Mouse (Mus musculus): ENCODE results near the gene Wdr31.
"Not testable (repeated sequence)": the region's sequence is repeated elsewhere in the genome, so short reads cannot be mapped to it uniquely, and the experiment has no call there.

The Wdr31 gene

DNA sequence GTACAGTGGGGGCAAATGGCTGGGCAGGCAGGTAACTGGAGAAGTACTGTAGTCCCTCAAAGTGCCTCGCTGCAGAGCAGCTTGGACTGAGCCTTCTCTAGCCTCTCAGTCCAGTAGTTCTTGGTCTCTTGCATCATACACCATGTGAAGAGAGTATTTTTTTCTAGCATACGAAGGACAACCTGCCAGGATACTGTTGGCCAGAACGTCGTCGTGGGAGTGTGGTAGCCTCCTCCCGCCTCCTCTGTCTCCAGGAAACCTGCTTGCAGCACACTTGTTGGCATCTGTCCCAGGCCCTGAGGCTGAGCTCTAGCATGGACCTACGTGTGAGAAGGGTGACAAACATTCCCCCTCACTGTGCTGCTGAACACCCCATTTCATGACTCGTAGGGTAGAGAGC lies 26.1 kb upstream of the Wdr31 start:
- in situ Hi-C loops (cut with MboI, MseI), result no loop called here

- in situ Hi-C loops (cut with MboI, MseI), result no loop called here
Observed at GRCm38 (mm10) chr4:62495946-62496345, 25.2 kb upstream of the Wdr31 start.

- in situ Hi-C loops (cut with MboI, MseI), result no loop called here
Observed at GRCm38 (mm10) chr4:62494230-62494629, 23.5 kb upstream of the Wdr31 start.

- in situ Hi-C loops (cut with MboI, MseI), result no loop called here
Observed at GRCm38 (mm10) chr4:62492682-62493081, 22.0 kb upstream of the Wdr31 start.

GRCm38 (mm10) chr4:62487914-62488313 lies 17.2 kb upstream of the Wdr31 start:
- in situ Hi-C loops (cut with MboI, MseI), result no loop called here

DNA sequence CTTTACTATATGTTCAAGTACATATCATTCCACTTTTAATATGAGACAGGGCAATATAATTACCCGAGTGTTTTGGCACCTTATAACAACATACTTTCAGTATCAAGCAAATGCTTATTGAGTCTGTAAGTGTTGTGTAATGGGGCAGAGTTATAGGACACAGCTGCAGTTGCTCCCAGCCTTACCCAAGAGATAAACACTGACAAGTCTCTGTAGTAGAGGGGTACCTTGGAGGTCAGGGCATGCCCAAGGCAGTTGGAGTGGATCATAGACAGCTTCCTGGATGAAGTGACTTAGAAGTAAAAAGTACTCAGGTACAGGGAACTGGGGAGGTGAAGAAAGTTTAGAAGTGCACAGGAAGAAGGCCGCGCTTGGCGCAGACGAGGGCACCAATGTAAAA lies 16.5 kb upstream of the Wdr31 start:
- in situ Hi-C loops (cut with MboI, MseI), result no loop called here

DNA sequence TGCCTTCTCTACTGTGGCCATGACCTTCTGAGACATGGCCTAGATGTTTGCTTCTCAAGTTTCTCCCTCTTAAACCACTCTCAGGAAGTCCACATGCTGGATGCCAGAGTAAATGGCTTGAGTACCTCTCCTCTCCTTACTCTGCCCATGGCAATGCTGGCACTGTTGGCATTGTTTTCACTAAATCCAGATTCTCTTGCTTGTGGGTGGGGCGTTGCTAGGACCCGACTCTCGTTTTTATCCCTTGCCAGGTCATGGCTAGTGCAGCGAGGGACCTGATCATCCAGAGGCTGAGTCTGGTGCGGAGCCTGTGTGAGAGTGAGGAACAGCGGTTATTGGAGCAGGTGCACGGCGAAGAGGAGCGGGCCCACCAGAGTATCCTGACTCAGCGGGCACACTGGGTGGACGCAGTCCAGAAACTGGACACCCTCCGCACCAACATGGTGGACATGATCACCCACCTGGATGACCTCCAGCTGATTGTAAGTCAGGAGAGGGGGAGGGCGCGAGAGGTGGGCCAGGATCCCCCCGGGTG lies 15.5 kb upstream of the Wdr31 start:
- in situ Hi-C loops (cut with MboI, MseI), result no loop called here

- in situ Hi-C loops (cut with MboI, MseI), result no loop called here
Observed at GRCm38 (mm10) chr4:62485450-62486161, 14.9 kb upstream of the Wdr31 start.

DNA sequence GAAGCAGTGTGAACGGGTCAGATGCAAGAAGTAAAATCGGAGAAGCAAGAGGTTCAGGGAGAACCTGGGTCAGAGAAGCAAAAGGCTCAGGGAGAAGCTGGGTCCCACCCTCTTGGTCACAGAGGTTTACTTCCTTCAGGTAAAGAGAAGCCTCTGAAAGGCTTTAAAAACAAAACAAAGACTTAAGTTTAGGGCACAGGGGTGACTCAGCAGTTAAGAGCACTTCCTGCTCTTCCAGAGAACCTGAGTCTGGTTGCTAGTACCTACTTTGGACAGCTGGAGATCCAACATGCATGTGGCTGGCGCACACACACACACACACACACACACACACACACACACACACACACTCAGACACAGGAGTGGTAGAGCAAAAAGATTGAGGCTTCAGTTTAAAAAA lies 14.2 kb upstream of the Wdr31 start:
- in situ Hi-C loops (cut with MboI, MseI), result no loop called here

- in situ Hi-C loops (cut with MboI, MseI), result no loop called here
Observed at GRCm38 (mm10) chr4:62480709-62481605, 10.3 kb upstream of the Wdr31 start.

- in situ Hi-C loops (cut with MboI, MseI), result no loop called here
Observed at GRCm38 (mm10) chr4:62479937-62480708, 9.4 kb upstream of the Wdr31 start, which contains the start of gene Bspry. Gene Bspry, plus strand, starts transcription at chr4:62480053.

- in situ Hi-C loops (cut with MboI, MseI), result not testable (repeated sequence)
Observed at GRCm38 (mm10) chr4:62479593-62479936, 8.9 kb upstream of the Wdr31 start.

DNA sequence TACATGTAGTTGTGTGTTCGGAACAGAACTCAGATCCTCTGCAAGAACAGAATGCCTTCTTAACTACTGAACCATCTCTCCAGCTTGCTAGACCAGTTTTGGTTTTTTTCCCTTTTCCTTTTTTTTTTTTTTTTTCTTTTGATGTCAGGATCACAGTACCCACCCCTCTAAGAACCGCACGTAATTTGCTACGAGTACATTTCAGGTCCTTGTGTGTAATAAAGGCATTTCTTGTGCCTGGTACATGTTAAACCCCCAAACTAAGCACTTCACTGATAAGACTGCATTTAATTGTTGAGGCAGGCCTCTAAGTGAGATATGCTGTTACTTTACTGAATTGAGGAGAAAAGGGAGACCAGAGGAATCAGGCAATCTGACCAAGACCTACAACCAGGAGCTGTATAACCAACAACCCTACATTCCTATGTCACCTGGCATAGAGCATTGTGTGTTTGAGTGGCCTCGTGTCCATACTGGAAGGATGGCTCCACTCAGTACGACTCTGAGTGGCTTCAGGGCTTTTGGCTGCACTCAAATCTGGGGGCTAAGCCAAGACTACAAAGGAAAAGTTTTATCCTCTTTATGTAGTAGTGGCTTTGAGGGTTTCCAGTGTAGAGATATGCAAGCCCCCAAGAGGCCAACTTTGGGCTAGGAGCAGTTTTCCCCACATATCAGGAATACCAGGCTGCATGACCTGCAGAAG lies 7.0 kb upstream of the Wdr31 start:
- in situ Hi-C loops (cut with MboI, MseI), result no loop called here

GRCm38 (mm10) chr4:62475793-62476192 lies 5.1 kb upstream of the Wdr31 start:
- in situ Hi-C loops (cut with MboI, MseI), result no loop called here

DNA sequence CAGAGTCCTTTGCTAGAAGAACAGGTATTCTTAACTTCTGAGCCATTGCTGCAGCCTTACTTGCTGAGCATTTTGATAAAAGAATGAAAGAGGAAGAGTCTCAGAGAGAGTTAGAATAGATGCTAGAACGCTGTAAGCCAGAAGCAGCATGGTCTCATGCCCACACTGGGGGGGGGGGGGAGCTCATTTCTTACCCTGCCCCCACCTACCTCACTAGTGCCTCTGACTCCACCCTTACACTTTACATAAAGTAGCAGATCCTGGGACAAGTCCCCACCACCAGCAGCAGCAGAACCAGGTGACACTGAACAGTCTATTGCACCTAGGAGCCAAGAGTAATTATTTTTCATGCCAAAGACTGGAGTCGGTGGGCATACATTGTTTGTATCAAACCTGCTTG lies 4.4 kb upstream of the Wdr31 start:
- in situ Hi-C loops (cut with MboI, MseI), result no loop called here

- in situ Hi-C loops (cut with MboI, MseI), result loop anchor here (5.0 kb wide), 1 partner anchor 40 kb away; no protein-coding TSS in a partner anchor
Observed at GRCm38 (mm10) chr4:62472071-62472470, 1.4 kb upstream of the Wdr31 start.

DNA sequence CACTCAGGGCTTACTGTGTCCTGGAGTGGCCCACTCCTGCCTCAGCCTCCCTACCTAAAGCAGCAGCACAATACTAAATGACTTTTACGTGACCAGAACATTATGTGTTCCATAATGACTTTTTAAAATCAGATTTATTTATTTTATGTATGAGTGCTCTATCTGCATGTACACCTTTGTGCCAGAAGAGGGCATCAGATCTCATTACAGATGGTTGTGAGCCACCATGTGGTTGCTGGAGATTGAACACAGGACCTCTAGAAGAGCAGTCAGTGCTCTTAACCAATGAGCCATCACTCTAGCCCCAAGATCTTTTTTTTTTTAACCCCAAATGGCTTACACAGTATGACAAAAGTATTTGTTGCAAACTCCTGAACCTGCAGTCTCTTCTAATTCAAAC lies 2.5 kb downstream of the Wdr31 start:
- in situ Hi-C loops (cut with MboI, MseI), result no loop called here

DNA sequence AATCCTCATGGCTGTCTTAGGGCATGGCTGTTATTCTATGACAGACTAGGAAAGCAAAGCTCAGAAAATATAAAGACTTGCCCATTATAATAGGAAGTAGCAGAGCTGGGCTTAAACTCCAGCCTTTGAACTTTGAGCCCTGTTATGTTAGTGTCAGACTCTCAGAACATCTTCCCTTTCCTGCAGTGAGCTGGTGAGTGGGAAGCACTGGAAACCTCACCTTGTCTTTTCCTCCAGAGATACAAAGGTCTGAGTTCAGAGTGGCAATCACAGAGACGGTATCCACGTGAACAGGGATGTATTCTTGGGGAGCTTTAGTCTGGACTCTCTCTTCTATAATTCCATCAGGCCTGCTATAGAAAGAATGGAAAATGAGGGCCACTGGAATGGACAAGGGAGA lies 7.6 kb downstream of the Wdr31 start:
- in situ Hi-C loops (cut with MboI, MseI), result no loop called here

- in situ Hi-C loops (cut with MboI, MseI), result no loop called here
Observed at GRCm38 (mm10) chr4:62460348-62460747, 10.3 kb downstream of the Wdr31 start.

DNA sequence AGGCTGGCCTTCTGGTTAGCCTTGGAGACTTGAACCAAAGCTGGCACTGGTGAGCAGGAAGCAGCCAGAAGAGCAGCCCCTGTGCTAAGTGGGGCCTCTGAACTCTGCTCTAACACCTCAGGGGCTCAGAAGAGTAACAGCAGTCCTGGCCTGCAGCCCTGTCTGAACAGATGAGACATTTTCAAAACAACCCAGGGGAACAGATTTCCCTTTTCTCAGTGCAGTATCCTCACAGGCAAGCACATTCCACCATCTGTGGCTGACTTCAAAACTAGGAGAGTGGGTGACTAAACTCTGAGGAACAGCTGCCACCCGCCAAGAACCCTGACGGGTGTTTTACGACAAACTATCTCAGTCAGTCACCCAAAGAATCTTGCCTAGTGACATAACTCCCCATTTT lies 11.6 kb downstream of the Wdr31 start:
- in situ Hi-C loops (cut with MboI, MseI), result loop anchor here (10.0 kb wide), 1 partner anchor 306 kb away; no protein-coding TSS in a partner anchor

GRCm38 (mm10) chr4:62454995-62455394 lies 15.7 kb downstream of the Wdr31 start:
- in situ Hi-C loops (cut with MboI, MseI), result loop anchor here (10.0 kb wide), 1 partner anchor 310 kb away; no protein-coding TSS in a partner anchor

All from T-helper 2 cell (primary cell).